Mouse (Mus musculus) left cerebral cortex, postnatal 36 days (tissue): ENCODE measurements around the gene Nfxl1. TPM values are rescaled to one million over a fixed set of nuclear protein-coding genes. Genes with fewer than 3 reads are reported as not detected.
A peak's percentile ranks its signal among the peaks of the same experiment; 100 is the strongest.

Experiments
- DNase-seq, 2 experiments: peaks; one replicate each; pipeline ENCODE4 v3.0.0; 2021 to 2022; ENCODE audit warnings: low spot score in 2 of 2, mixed read lengths in 1 of 2
- intact Hi-C: fragments of 180-260 bp; cut with DNase I; formaldehyde crosslinking; loops from one replicate; pipeline ENCODE4 v1.15.1; 2025
- total RNA-seq, 2 experiments: library from RNA; stranded (reverse); gene quantifications; 2 replicates each; pipeline ENCODE4 v1.2.3; 2021

The Nfxl1 gene
- total RNA-seq, 2 experiments from 2014 or later: 10.3 to 16.9 TPM

GRCm38 (mm10) chr5:72503531-72504523, 55.7 kb downstream of the Nfxl1 start, which contains the start of gene Corin:
TSS of gene Corin (minus strand) at chr5:72504473.
- intact Hi-C loops: loop anchor here (2.0 kb wide), 1 partner anchor 153 kb away; no protein-coding TSS in a partner anchor
- DNase-seq: no peak

DNA sequence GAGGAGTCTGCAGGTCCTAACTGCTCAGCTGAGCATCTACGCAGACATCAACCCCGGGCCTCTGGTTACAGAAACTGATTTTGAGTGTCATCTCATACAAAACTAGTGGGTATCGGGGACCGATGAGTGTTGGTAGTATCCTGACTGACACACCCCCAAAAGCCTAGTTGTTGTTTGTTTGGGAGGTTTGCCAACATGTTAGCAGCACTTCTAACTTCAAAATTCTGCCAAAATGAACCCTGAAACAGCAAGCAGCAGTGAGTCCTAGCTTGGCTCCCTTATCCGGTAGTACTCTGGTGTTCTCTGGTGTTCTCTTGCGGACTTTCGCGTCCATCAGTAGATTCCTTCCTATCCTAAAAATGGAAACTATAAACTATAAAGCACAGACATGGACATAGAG, 56.7 kb downstream of the Nfxl1 start:
- intact Hi-C loops: no loop called here
- DNase-seq: no peak

DNA sequence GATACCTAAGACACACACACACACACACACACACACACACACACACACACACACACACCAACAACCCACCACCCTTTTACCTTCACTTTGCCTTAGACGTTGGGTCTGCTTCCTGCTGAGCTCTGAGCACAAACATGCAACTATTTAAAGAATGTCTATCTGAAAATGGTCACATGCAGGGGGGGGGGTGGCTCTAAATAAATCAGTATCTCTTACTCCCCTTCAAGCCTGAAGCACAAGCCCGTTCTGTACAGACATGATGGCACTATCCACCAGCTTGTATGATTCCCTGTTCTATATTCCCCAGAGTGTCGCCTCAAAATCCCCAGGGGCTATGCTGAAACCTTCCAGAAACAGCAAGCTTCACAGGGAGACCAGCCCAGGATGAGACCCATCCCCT, 57.7 kb downstream of the Nfxl1 start:
- no peak for DNase-seq
- intact Hi-C loops: no loop called here

GRCm38 (mm10) chr5:72498271-72498670, 61.2 kb downstream of the Nfxl1 start:
- intact Hi-C loops: no loop called here
- DNase-seq: no peak

GRCm38 (mm10) chr5:72496756-72497155, 62.7 kb downstream of the Nfxl1 start:
- intact Hi-C loops: no loop called here

DNA sequence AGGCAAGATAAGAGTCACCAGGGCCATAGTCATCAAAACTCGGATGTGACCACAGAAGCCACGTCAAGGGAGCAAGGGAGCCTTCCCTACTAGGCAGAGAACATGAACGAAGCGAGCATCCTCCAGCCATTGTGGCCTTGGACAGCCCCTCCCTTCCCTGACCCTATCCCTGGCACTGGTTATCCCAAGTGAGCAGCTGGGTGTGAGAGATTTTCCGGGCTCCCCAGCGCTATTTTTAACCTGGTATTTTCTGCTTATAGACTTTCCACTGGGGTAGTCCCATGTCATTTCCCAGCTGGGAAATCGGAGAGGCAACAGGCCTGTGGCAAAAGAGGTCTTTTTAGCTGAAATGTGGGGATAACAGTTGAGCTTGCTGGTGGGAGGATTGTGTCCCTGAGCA, 65.6 kb downstream of the Nfxl1 start:
- intact Hi-C loops: no loop called here
- DNase-seq: no peak

More at GRCm38 (mm10) chr5:72496756-72497155, 62.7 kb downstream of the Nfxl1 start:
- DNase-seq: no peak

GRCm38 (mm10) chr5:72491232-72491631, 68.3 kb downstream of the Nfxl1 start:
- no peak for DNase-seq
- intact Hi-C loops: no loop called here

DNA sequence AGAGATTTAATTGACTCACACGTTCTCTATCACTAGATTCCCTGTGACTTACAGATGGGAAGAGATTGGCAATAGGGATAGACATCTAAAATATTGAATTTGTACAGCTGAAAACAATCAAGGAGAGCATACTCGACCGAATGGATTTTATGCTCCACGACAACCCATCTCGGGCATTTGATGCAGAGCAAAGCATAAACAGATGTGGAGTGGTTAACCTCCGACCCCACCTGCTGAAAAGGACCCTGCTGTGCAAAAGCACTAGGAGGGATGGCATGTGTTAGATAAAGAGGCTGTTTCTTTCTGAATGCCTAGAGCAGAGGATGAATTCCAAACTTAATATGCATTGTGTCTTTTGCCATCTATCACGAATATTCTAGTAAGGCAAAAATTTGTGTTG, 79.0 kb downstream of the Nfxl1 start:
- intact Hi-C loops: no loop called here
- DNase-seq: no peak

DNA sequence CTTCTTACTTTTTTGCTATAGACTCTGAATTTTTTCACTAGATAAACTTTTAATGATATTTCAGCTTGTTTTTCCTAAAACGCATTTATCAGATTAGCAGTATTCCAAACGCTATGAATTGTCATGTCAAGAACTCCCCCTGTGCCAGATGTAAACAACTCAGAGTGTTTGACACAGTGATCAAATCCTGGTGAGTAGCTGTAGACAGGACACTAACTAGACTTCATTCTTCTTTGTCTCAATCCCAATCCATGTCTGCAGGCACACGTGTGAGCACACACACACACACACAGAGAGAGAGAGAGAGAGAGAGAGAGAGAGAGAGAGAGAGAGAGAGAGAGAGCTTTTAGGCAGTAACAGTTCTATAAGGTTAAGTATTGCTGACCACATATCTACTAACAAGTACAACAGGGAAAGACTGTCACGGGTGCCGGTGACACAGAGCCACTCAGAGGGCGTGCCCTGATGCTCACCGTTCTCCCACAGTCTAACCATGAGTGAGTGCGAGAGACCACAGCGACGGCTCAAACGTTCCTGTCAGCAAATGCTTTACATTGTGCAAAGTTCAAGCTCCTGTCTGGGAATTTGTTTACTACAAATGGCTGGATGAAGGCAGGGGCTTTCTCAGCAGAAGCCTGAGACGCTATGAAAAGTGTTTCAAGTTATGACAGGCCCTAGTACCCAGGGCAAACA, 87.0 kb downstream of the Nfxl1 start:
- DNase-seq: no peak
- intact Hi-C loops: no loop called here

GRCm38 (mm10) chr5:72471746-72472145, 87.7 kb downstream of the Nfxl1 start:
- intact Hi-C loops: no loop called here
- peak; percentile 21 to 25 for DNase-seq

- intact Hi-C loops: no loop called here
- DNase-seq: no peak
Measured at GRCm38 (mm10) chr5:72464932-72465331, 94.6 kb downstream of the Nfxl1 start.

Other genes starting within 250 kb of the Nfxl1 start
- under 1 TPM; 0.32 to 0.34 TPM for gene Corin, start 55.2 kb downstream of the Nfxl1 start, total RNA-seq
- gene Zar1, start 21.6 kb upstream of the Nfxl1 start, total RNA-seq: under 1 TPM; 0.27 to 0.39 TPM
- under 1 TPM in 1 of 2 experiments, not detected in 1; 0.93 TPM for gene Gm5868, start 27.9 kb upstream of the Nfxl1 start, total RNA-seq
- not detected for gene Cnga1, start 84.6 kb upstream of the Nfxl1 start, total RNA-seq
- not detected for gene Nipal1, start 88.1 kb upstream of the Nfxl1 start, total RNA-seq
- gene Txk, start 193.1 kb upstream of the Nfxl1 start, total RNA-seq: under 1 TPM; 0.20 to 0.39 TPM